Mouse (Mus musculus): Measurements from ENCODE around the gene Serpinb3b.
A peak's percentile ranks its signal among the peaks of the same experiment; 100 is the strongest.
"Not testable (repeated sequence)": the region's sequence is repeated elsewhere in the genome, so short reads cannot be mapped to it uniquely, and the experiment has no call there.

Serpinb3b gene

DNA sequence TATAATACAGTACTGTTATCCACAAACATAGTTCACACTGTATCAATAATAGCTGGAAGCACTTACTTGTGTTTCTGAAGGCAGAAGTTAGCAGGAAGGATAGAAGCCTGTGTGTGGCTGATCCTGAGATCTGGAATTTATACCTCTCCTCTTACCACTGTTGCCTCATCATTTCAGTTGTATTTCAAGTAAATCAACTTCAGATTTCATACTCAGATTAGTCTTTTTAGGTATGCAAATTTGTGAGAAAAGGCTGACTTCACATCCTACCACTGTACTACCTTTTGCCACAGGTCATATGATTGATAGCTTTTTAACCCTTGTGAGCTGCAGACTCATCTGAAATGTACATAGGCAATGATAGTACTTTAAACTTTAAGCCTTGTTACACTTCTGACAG lies at the start of gene Serpinb3b, which contains the start of gene Serpinb3c:
Gene Serpinb3b, minus strand, starts transcription at position 101 of the 400 bp plus-strand sequence.
Gene Serpinb3c, minus strand, starts transcription at position 111 of the 400 bp plus-strand sequence.
- DNase-seq, result not testable (repeated sequence)

DNA sequence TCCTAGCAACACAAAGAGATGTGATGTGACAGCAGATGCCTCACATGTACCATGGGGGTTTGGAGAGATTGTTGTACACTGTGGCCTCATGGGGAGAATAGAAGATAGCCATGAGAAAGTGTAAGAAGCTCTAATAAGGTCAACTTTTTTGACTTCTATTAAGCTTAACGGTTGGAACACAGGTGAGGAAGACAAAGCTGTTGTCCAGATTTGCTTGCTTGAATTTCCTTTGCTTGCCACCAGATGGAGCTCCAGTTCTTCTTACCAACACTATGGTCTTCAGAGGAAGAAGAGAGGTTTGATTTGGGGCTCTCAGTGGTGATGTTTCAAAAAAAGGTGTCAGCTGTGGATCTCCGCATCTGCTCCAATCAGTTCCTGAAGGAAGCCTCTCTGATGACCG lies 35.0 kb downstream of the Serpinb3b start:
- peak; percentile 3 to 9 for DNase-seq

DNA sequence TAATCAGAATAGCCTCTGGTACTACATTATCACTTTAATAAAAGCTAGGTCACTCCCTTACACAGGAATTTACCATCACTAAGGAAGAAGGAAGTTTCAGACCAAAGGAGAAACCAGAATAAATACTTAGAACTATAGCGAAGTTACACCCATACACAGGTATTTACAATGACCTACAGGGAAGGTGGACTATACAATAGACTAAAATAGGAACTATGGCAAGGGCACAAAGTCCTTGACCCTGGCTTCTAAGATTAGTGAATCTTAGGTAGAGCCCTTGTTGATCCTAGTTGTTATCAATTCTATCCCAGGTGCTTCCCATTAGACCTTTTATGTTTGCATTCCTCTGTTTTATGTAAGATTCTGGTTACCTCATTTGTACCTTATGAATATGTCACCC lies 60.9 kb downstream of the Serpinb3b start:
- DNase-seq, result not testable (repeated sequence)

DNA sequence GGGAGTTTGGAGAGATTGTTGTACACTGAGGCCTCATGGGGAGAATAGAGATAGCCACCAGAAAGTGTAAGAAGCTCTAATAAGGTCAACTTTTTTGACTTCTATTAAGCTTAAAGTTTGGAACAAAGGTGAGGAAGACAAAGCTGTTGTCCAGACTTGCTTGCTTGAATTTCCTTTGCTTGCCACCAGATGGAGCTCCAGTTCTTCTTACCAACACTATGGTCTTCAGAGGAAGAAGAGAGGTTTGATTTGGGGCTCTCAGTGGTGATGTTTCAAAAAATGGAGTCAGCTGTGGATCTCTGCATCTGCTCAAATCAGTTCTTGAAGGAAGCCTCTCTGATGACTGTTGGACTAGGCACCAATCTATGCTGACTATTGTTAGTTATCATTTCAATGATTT lies 150.7 kb downstream of the Serpinb3b start:
- DNase-seq, result peak; percentile 4 to 16

Measured in kidney, postnatal 4 days (tissue).